Mouse (Mus musculus): ENCODE results near the gene Rtkn2.

Gene Rtkn2

GRCm38 (mm10) chr10:68039641-68040205 is 60.4 kb downstream of the Rtkn2 start:
- WGBS, result 55% methylated on average over 14 of the region's 14 CpGs

DNA sequence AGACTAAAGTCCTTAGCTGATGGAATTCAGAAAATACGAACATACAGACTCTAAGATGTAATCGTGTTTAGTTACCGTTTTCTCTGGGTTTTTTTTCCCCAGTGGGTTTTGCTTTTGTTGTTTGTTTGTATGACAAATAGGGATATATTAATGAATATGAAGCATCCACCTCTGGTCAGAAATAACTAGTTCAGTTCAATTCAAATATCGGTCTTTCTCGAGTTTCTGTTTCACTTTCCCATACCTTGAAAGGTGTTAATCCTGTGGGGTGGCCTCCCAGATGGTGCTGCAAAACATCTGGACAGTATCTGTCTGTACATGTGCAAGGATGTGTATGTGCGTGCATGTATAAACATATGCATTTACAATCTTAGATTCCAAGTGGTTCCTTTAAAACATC is 61.0 kb downstream of the Rtkn2 start:
- WGBS, result 92% methylated on average over 6 of the region's 6 CpGs

DNA sequence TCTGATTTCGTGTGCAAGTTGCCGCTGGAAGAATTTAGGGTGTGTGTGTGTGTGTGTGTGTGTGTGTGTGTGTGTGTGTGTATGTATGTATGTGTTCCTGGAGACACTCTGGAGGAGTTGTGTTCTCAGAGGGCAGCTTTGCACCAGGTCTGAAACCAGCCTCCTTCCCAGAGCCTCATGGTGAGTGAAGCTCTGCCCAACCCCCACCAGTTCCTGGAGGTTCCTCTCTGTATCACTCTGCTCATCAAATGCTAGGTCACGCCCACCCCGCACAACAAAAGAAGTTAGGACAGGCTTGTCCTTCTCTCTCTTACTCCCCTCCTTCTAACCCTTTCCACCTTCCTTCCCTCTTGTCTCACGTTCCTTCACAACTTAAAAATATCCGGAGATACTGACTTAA is 64.6 kb downstream of the Rtkn2 start:
- WGBS, result 75% methylated on average over 6 of the region's 6 CpGs

- WGBS, result 77% methylated on average over 8 of the region's 8 CpGs
Measured at GRCm38 (mm10) chr10:68044864-68045263, 65.5 kb downstream of the Rtkn2 start.

- 88% methylated on average over 8 of the region's 8 CpGs for WGBS
Measured at GRCm38 (mm10) chr10:68048641-68049305, 69.4 kb downstream of the Rtkn2 start.

GRCm38 (mm10) chr10:68050882-68051281 is 71.5 kb downstream of the Rtkn2 start:
- WGBS, result 89% methylated on average over 13 of the region's 13 CpGs

DNA sequence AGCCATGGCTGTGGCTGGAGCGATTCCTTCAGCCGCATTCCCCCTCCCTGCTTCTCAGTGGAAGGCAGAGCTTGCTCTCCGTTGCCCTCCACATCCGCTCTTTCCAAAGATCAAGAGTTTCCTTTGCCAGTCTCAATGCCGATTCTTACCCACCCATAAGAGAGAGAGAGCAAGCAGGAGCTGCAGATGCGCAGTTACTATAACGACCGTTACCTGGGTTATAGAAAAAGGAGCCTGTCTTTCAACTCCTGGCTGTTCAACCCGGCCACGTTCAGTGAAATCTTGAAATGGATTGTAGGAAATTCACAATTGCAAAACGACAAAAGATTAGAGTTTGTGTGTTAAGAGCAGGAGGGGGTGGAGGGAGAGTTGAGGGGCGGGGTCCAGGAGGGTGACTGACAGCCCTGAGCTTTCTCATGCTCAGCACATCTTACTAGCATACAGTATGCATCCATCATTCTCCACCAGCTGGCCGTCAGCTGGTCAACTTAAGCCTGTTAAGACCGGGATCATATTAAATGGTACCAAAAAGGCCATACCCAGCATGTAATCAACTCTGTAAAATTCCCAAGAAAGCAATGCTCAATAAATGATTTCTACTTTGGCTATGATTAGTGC is 72.1 kb downstream of the Rtkn2 start:
- 84% methylated on average over 14 of the region's 14 CpGs for WGBS

DNA sequence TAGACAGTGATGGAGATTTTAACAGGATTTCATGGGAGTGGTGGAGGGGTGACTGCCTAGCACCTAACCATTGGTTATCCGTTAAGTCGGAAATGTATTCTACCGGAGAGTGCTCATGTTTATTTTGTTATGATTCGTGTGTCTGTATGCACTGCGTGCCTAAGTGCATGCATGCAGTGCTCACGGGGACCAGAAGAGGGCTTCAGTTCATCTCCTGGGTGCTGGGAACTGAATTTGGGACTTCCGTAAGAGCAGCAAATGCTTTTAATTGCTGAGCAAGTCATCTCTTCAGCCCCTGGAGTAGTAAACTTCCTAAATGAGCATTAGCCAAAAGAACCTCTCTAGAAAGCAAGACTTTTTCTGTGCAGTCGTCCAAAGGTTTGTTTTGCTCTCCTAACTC is 72.9 kb downstream of the Rtkn2 start:
- 90% methylated on average over 8 of the region's 8 CpGs for WGBS

DNA sequence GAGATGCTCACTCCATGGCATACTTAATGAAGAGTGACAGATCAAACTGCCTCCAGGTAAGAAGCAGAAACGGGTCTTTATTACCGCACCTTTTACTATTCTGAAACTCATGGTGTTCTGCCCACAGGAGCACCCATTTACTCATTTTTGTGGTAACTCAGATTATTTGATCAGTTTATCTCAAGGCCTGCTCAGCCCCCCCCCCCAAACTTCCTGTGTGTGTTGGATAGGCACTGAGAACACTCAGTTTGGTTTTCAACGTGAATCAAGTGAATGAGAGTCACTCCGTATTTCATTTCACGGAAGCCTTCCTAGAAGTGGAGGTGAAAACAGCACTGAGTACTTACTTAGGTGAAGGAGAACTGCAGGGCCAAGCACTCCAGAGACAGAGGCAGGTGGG is 74.8 kb downstream of the Rtkn2 start:
- WGBS, result 91% methylated on average over 5 of the region's 5 CpGs

GRCm38 (mm10) chr10:68054706-68055105 is 75.3 kb downstream of the Rtkn2 start:
- WGBS, result 83% methylated on average over 6 of the region's 6 CpGs

- WGBS, result 92% methylated on average over 3 of the region's 3 CpGs
Measured at GRCm38 (mm10) chr10:68057841-68058240, 78.5 kb downstream of the Rtkn2 start.

GRCm38 (mm10) chr10:68058378-68058777 is 79.0 kb downstream of the Rtkn2 start:
- 98% methylated on average over 1 of the region's 1 CpGs for WGBS

DNA sequence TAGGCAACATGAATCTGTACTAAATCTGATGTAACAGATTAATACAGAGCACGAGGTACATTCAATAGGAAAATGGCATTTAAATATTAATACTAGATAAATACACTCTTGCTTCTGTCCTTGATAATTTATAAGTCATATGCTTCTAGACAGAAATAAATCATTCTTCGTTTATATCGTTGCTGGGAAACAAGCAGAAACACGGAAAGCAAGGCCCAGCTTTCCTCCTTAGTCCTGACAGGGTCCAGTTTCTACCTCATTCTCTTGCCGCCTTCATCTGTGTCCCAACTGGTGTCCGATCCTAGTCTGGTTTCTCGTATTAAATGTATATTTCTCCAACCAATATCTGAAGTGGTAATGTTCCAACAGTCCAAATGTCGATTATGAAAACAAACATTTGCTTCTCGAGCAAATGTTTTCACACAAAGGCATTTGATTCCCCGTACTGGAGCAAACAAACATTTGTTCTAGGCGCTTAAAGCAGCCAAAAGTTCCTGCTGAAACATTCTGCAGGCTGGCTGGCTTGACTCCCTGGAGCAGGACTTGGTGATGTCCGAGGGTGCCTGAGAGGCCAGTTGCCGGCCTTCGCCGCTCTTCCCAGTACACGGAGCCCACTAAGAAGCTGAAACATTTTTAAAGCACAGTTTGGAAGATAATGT is 81.3 kb downstream of the Rtkn2 start:
- WGBS, result 44% methylated on average over 16 of the region's 16 CpGs

GRCm38 (mm10) chr10:68061249-68061615 is 81.9 kb downstream of the Rtkn2 start:
- 53% methylated on average over 8 of the region's 8 CpGs for WGBS

GRCm38 (mm10) chr10:68063806-68064545 is 84.6 kb downstream of the Rtkn2 start:
- 28% methylated on average over 8 of the region's 8 CpGs for WGBS

GRCm38 (mm10) chr10:68064571-68064970 is 85.2 kb downstream of the Rtkn2 start:
- WGBS, result 35% methylated on average over 10 of the region's 10 CpGs

DNA sequence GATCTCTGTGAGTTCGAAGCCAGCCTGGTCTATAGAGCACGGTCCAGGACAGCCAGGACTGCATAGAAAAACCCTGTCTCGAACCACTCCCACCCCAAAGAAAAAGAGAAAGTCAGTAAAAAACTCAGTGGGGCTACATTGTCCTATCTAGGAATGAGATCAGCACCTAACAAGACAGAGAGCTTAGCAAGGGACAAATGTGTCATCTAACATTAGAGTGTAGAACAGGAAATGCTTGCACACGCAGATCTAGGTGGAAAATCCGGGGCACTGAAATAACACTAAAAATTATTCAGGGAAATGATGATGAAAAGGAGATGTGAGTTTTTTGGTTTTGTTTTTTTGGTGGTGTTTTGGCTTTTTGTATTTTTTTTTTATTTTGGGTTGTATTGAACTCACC is 86.8 kb downstream of the Rtkn2 start:
- WGBS, result 93% methylated on average over 5 of the region's 5 CpGs

DNA sequence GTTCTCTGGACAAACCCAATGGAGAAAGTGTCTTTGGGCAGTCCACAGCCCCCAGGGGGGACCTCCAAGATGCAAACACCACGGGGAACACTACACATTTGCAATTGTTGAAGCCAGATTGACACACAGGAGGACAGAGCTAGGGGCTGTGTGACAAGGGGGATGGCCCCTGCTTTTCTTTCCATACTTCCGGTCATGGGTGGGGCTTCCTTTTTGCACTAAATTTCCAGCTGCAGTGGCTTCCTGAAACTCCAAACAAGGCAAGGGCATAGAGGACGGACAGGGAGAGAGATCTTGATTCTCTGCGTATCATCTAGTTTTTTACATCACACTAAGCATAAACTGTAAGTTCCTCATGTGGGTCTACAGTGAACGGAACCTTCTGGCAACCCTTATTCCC is 88.6 kb downstream of the Rtkn2 start:
- WGBS, result 84% methylated on average over 5 of the region's 5 CpGs

DNA sequence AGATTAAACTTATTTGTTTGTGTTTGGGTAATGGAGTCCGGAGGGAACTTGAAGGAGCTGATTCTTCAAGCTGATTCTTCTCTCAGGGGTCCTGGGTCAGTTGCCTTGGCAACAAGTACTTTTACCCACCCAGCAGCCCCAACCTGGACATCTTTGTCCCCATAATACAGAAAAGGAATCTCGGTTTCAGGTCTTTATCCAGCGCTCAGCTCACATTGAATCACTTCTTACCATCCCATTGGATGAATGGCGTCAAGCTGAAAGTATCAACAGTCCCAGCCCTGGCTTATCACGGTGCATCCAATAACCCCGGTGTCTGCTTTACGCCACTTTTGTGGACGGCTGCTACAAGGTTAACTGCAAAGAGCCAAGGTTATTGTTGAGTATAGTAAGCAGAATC is 89.1 kb downstream of the Rtkn2 start:
- WGBS, result 91% methylated on average over 8 of the region's 8 CpGs

DNA sequence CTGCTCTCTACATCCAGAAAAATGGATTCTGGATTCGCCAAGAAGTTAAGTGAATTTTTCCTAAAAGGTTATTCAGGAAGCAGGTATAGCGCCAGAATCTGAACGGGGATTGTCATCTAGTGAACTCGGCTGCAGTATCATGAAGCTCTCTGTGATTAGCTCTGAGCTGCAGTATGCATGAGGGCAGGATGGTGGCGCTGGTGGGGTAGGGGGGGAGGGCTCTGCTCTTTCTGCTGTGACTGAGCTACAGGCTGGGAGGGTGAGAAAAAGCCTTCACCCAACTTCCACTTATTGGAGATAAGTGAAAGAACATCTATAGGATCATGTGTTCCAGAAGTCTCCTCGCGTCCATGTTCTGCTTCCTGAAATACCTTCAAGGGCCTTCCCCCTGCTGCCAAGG is 91.7 kb downstream of the Rtkn2 start:
- WGBS, result 85% methylated on average over 7 of the region's 7 CpGs

- whole genome bisulfite sequencing, result 98% methylated on average over 4 of the region's 4 CpGs
Measured at GRCm38 (mm10) chr10:68072626-68073025, 93.3 kb downstream of the Rtkn2 start.

DNA sequence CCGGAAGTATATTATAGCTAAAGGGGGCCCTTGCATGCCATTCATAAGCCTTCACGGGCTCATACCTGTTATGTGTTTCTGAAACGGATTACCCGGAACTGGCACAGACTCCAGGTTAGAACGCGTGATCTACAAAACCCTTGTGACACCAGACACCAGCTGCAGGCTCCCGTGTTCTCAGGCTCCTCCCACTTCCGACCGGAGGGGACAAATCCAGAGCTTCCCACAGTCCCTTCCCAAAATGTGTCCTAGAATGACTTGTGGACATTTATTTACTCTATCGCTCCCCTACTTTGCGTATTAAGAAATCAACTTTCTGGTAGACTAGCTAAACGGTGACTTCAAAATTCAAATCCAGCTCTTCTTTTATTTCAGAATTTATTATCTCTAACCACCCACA is 94.9 kb downstream of the Rtkn2 start:
- WGBS, result 91% methylated on average over 12 of the region's 12 CpGs
